Mouse (Mus musculus) 3134 (cell line): Measurements from ENCODE around the gene Hbs1l.

Source experiments
- DNase-seq: peaks from one replicate; pipeline ENCODE4 v3.0.0-alpha.2; 2011; ENCODE audit warnings: low spot score; ENCODE audit not compliant: insufficient read length; ENCODE audit errors: extremely low read depth

Hbs1l gene

GRCm38 (mm10) chr10:21357986-21358385 is 62.2 kb downstream of the Hbs1l start:
- no peak for DNase-seq

DNA sequence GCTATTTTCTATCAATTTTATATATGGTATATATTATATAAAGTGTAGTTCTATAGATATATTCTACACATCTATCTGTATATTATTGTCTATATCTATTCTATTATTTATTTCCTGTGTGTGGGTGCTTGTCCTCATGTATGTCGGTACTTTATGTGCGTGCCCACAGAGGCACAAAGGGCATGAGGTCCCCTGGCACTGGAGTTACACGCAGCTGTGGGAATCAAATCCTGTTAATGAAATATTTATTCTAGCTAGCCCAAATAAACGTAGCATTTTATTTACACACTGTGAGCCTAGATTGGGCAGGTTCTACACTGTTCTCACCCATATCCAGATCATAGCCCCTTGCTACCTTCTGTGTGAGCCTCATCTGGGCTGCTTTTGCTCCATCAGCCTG is 63.3 kb downstream of the Hbs1l start:
- DNase-seq: no peak

DNA sequence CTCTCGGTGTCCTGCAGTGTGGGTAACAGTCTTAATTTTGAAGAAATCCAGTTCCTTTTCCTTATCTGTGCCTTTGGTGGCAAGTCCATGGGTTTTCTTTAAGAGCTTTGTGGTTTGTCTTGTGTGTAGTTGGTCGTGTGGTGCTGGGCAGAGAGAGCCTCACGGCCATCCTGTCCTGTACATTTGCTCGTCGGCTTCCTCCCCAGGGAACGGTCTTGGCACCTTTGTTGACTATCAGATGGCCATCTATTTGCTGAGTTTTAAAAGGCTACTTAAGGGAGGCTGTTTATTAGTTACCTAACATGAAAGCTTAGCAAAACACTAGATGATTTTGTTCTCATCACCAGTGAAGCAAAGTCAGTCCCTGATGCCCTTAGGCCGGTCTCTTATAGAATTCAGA is 66.1 kb downstream of the Hbs1l start:
- no peak for DNase-seq

- DNase-seq: no peak
Observed at GRCm38 (mm10) chr10:21363297-21363696, 67.5 kb downstream of the Hbs1l start.

DNA sequence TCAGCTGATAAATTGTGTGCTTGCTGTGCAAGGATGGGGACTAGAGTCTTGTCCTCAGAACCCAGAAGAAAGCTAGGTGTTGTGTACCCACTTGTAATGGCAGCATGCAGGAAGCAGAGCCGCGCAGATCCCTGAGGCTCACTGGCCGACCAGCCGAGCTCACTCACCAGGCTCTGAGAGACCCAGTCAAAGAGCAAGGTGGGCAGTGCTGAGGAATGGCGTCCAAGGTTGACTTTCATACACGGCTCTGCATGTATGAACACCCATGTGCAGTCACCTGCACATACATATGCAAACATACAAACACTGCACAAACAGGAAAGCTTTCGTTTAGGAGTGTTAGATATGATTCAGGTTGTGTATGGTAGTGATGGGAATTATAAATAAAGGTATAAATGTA is 69.2 kb downstream of the Hbs1l start:
- DNase-seq: no peak

DNA sequence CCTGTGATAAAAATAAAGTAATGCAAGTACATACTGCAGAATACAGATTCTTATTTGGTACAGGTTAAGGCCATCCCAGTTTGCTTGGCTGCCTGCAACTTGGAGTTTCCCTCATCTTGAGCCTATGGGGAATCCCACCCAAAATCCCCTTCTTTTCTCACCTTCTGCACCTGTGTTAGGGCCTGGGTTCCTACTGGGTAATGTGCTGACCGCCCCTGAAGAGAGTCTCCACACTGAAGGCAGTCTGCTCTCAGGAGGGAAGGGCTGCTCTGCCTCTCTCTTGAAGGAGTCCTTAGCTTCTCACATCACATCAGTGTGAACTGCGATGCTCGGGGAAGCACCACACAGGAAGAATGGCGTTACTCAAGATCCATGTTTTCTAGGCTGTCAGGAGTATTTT is 70.1 kb downstream of the Hbs1l start:
- no peak for DNase-seq

DNA sequence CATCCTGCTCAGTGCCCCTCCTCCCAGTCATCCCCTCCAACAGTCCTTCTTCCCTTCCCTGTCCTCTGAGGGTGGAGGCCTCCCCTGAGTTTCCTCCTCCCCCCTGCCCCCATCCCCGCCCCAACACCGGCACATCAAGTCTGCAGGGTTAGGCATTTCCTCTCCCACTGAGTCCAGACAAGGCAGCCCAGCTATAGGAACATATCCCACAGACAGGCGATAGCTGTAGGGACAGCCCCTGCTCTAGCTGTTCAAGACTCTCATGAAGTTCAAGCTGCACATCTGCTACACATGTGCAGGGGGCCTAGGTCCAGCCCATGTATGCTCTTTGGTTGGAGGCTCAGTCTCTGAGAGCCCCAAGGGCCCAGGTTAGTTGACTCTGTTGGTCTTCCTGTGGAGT is 70.7 kb downstream of the Hbs1l start:
- no peak for DNase-seq

DNA sequence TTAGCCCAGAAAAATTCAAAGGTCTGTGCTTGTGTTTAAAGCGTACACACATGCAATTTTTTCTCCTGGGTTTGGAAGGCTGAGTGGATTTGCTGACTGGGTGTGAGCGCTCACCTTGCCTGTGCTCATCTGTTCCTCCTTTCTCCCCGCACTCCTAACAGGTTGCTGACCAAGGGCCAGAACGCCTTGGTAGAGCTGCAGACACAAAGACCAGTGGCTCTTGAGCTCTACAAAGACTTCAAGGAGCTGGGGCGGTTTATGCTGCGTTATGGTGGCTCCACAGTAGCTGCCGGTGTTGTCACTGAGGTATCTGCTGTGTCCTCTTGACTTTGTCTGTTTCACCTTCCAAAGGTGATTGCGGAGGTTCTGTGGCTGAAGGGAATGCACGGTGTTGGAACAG is 71.7 kb downstream of the Hbs1l start:
- DNase-seq: no peak

DNA sequence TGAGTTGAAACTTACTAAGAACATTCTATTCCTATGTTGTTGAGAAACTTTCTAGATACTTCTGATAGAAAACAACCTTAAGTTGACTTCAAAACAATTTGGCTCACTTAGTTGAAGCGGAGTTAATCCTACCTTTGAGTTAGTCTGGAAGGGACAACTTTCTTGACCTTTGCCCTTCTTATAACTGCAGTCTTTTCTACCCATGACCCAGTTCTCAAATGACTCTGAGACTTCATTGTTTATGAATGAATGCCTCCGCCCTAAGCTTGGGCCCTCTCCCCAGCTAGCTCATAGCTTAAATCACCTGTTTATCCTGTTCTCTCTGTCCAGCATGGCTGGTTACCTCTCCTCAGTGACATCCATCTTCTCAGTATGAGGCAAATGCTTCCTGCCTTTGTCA is 73.8 kb downstream of the Hbs1l start:
- no peak for DNase-seq

GRCm38 (mm10) chr10:21372271-21372670 is 76.5 kb downstream of the Hbs1l start:
- DNase-seq: no peak

- no peak for DNase-seq
Observed at GRCm38 (mm10) chr10:21376682-21377473, 81.1 kb downstream of the Hbs1l start, which contains the start of gene Aldh8a1. Gene Aldh8a1, plus strand, starts transcription at chr10:21377291.

DNA sequence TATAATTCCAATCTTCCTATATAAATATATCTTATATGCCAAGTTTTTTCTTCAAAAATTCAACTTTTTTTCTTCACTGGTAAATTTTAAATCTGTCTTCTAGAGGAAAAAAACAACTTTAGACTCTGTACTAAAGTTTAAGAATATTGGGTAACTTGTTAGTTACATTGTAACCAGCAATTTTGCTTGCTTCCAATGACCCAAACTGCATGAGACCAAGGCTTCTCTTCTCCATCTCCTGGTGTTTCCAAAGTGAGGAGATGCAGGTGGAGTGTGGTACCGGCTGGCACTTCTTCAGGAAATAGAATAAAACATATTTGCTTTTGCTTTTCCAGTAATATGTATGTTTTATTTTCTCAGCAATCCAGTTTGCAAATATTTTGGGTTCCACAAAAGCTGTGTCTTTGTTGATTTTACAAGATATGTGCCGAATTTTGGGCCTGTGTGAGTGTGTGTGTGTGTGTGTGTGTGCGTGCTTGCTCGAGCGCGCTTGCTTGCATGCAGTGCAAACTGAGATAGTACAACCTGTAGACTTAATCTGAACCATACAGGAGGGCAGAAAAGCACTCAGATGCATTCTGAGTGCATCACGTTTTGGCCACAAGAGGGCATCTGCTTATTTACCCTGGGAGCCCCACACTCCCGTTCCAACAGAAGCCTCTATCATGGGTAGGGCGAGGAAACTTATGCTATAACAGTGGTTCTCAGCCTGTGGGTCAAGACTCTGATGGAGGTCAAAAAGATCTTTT is 82.6 kb downstream of the Hbs1l start:
- DNase-seq: no peak

GRCm38 (mm10) chr10:21382914-21383313 is 87.1 kb downstream of the Hbs1l start:
- peak; percentile 16 for DNase-seq

DNA sequence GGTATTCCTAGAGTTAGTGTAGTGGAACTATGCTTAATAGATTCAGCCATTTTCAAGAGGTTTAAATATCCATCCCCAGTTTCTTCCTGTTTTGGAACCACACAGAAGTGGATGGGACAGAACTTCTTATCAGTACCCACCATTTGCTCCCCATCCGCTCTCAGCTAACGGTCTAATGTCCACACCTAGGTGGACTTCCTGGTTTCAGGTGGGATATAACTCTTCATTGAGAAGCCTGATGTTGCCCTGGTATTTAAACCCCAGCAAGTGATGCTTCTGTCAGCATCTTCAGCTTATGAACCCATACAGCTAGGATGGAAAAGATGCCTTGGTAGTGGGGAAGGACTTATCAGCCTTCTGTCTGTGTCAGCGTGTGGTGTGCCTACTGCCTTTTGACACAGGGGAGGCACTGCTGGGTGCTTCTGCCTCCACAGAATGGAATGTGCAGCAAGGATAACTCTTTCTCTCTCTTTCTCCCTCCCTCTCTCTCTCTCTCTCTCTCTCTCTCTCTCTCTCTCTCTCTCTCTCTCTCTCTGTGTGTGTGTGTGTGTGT is 89.4 kb downstream of the Hbs1l start:
- DNase-seq: no peak

DNA sequence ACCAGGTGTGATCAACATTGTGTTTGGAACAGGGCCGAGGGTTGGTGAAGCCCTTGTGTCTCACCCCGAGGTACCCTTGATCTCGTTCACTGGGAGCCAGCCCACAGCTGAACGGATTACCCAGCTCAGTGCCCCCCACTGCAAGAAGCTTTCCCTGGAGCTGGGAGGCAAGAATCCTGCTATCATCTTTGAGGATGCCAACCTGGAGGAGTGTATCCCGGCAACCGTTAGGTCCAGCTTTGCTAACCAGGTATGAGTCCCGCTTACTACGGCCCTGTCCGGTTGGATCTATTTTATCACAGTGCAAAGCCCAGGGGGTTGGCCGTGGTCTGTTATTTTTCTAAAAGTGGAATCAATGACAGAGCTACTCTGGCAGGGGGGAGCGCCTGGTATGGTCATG is 93.3 kb downstream of the Hbs1l start:
- no peak for DNase-seq

DNA sequence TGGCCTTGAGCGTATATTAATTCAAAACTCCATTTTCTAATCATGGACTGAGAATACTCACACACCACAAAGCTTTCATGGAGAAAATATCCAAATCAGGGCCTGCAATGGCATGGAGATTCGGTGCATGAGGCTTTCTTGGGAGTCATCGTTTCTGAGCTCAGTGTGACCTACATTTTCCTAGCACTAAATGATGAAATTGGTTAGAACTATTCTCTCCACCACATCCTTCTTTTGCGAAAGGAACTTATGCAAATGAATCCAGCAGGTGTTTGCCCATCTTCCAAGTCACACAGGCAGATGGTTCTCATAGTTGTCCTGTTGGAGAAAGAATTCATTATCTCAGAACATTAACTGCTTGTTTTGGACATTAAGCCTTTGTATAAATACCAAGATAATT is 94.7 kb downstream of the Hbs1l start:
- no peak for DNase-seq

DNA sequence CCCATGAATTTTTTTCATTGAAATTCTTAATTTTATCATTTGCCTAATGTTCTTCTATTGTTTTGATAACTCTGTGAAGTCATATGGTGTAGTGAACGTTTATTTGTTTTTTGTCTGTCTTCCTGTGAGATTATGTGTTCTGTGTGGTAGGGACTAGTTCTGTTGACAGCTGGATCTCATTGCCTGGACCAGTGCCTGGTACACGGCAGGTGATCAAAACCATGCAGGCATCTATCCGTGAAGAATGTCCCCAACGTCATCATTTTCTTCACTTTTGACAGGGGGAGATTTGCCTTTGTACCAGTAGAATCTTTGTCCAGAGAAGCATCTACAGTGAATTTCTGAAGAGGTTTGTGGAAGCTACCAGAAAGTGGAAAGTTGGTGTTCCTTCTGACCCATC is 95.5 kb downstream of the Hbs1l start:
- no peak for DNase-seq

DNA sequence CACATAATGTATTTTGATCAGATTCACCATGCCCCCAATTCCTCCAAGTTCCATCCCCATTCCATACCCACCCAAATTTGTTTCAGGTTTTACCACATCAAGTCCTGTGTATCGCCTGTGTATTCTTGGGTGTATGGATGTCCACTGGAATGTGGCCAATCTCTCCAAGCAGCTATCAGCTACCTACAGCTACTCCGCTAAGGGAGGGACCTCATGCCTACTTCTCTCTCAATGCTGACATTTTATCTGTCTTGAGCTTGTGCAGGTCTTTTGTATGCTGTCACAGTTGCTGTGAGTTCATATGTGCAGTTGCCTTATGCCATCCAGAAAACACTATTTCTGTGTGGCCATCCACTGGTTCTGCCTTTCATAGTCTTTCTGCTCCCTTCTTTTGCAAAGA is 97.6 kb downstream of the Hbs1l start:
- no peak for DNase-seq

- no peak for DNase-seq
Observed at GRCm38 (mm10) chr10:21395426-21396139, 99.8 kb downstream of the Hbs1l start.

GRCm38 (mm10) chr10:21398873-21399425 is 103.2 kb downstream of the Hbs1l start:
- DNase-seq: peak; percentile 45

GRCm38 (mm10) chr10:21399622-21400021 is 103.8 kb downstream of the Hbs1l start:
- DNase-seq: no peak
